Mouse (Mus musculus) adrenal gland, adult 2 months (tissue): ENCODE measurements around the gene Cct8. TPM values are rescaled to one million over a fixed set of nuclear protein-coding genes. Genes with fewer than 3 reads are reported as not detected.
"Not testable (repeated sequence)": the region's sequence is repeated elsewhere in the genome, so short reads cannot be mapped to it uniquely, and the experiment has no call there.

ENCODE experiments used
- DNase-seq: peaks from one replicate; pipeline ENCODE4 v3.0.0; 2021
- long read RNA-seq: library from polyadenylated mRNA; stranded (forward); transcript quantifications from one replicate; pipeline ENCODE4 v2.0.0, GENCODE M21; 2021
- polyA plus RNA-seq: library from polyadenylated mRNA; depleted of rRNA; stranded (reverse); fragments of >200 nt; gene quantifications from 2 replicates; pipeline ENCODE4 v1.2.3, GENCODE M21; 2012; rRNA removed
- total RNA-seq, 2 experiments: library from RNA; stranded (reverse); gene quantifications; 2 replicates each; pipeline ENCODE4 v1.2.3; 2021

The Cct8 gene
- total RNA-seq (100 to 1,000 TPM; 187 to 210 TPM), polyA plus RNA-seq (12.1 and 14.8 TPM in 2 replicates)
- long read RNA-seq, transcript Cct8-201 (15 exons, 2,394 nt) = major isoform, 142 of 158 reads
- long read RNA-seq, partial matches to known transcripts = 11 of 158 reads
- long read RNA-seq, other reads (novel, unspliced or antisense) = 5 of 158 reads

DNA sequence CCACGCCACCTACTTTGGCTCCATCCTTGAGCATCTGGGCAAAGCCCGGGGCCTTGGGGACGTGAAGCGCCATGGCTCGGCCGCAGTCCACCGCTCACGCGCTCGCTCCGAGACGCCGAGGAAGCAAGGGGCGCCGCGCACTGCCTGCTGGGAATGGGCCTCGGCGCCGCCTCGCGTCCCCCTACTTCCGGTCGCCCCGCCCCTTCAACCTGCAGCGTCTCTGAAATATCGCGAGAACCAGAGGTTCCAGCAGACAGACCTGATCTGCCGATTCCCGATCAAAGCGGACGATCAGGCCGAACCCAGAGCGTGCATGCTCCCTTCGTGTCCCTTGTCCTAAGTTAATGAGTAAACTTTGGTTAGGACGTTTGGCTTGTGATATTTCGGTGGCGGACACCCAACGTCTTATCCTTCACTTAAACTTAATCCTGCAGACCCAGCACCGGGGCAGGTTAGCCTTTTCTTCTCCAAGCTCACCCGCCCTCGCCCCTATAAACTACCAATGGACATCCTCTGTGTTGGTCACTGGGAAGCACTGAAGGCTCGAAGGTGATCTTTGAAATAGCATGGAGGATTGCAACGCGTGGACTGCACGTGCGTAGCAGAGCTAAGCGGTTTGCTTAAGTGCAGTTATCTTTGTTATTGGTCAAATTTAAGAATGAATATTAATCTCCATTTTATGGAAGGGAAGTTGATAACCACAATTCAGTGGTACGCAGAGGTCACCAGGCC lies at the start of gene Cct8:
TSS of gene Cct8 (minus strand) at position 158 of the 732 bp plus-strand sequence.
- peak; percentile 97 for DNase-seq

DNA sequence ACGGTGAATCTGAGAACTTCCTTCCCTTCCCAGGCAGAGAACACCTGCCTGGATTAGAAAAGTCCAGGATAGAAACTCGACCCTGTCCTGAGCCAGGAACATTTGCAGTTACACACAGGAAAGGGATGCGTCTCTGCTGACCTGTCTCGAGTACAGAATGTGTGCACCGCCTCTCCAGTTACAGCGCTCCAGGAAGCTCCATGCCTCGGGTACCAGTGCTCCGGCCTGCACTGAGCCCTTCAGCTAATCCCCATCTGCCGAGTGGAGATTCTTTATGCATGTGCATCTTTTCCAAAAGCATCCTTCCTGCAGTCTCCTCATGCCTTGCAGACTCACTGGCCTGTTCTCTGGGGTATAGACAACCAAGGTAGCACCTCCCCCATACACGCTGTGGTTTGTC lies 33.1 kb upstream of the Cct8 start:
- no peak for DNase-seq

DNA sequence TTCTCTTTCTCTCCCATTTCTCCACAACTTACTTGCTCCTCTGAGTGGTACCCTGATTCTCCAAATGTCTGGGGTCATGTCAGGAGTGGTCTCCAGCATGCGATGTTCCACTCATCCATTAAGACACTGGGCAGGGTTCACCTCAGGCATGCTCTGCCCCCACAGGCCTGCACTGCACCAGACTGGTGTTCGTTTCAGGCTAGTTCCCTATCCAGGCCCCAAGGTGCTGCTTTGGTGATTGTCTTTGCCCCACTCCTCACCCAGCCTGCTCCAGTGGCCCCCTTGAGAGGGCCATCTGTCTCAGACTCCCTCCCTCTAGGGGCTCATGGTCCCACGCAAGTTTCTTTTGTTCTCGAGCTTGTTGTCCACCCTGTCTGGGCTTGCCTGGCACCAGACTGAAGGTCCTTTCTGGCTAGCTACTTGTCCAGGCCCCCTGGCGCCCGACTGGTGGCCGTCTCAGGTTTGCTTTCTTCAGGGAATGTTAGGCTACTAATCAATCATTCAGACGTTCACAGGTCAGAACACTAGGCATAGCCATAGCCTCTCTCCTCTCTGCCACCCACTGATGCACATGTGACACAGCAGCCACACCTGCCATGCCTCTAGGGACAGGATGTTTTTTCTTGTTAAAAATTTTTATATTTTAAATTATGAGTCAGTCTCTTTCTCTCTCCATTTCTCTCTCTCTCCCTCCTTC lies 32.0 kb upstream of the Cct8 start:
- no peak for DNase-seq

DNA sequence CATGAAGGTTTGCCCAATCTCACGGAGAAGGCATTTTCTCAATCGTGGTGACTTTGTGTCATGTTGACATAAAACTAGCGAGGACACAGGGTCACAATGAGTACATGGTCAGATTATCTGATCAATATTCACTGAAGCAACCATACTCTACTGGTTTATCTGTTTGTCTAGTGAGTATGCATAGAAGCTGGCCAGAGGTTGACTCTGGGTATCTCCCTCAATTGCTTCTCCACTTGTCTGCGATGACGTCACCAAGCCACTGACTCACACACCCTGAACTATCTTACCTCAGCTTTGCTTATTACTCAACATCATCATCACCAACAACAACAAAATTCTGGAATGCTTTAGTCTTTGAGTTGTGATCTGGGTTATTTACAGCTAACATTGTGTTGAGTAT lies 28.6 kb upstream of the Cct8 start:
- peak; percentile 34 for DNase-seq

DNA sequence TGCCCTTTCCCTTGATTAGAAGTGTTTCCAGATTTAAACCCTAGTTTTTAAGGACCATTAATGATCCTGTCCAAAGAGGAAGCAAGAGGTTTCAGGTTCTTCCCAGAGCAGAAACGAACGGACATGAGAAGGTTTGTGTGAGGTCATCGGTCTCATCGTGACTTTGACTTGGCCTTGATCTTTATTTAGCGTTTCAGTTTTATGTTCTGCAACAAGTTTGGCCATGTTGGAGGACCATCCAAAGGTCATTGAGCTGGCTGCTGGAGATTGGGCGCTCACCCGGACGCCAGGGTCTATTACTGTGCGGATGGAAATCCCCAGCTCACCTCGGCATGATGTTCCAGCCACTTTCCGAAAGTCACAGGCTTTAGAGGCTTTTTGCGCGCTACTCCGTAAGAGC lies 16.7 kb upstream of the Cct8 start:
- DNase-seq = peak; percentile 48

GRCm38 (mm10) chr16:87511706-87512105 lies 16.0 kb upstream of the Cct8 start:
- DNase-seq = no peak

GRCm38 (mm10) chr16:87501304-87502078 lies 5.8 kb upstream of the Cct8 start:
- DNase-seq = peak; percentile 41

GRCm38 (mm10) chr16:87499556-87499955 lies 3.9 kb upstream of the Cct8 start:
- no peak for DNase-seq

DNA sequence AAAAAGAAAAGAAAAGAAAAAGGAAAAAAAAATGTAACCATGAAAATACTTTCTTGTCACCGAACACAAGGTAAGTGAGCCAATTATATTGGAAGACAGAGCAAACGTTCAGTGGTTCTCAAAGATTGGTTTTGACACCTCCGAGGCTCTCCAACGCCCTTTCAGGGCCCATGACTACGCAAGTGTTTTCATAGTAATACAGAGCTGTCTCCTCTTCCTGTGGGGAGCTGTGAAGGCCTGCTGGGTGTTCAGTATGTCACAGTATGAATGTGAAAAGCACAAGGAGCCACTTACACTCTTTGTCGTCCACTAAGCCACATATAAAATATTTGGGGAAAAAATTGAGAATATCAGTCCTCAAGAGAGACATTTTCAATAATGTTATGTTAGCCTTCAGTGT lies 1.5 kb upstream of the Cct8 start:
- no peak for DNase-seq

- DNase-seq = no peak
These were observed 1.1 kb upstream of the Cct8 start for GRCm38 (mm10) chr16:87496728-87497127.

DNA sequence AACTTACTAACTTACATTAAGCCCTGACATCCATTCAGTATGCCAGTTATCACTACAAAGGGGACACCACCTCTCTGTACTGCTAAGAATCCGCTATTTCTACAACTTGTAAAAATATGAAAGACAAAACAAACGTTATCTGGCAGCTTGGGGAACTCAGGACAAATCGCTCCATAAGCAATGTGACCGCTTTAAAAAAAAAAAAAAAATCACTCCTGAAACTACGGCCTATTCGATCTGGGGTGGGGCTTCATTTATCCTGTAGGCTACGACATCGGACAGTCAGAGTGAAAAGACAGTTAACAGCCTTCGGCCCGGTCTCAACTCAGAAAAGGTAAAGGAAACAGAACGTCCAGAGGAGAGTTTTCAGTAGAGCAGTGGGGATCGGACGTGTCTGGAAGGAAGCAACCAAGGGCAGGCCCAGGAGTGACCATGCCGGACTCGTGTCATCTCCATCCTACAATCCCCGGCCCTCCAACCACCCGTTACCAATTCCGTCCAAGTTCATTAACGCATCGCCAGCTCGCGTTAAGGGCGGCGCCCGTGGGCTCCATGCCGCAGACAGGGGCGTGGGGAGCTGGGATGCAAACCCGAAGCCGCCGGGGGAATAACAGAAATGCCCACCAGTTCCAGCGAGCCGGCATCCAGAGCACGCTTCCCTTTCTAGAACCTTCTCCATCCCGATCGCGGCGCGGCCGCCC lies 568 bp downstream of the Cct8 start:
- DNase-seq = no peak

DNA sequence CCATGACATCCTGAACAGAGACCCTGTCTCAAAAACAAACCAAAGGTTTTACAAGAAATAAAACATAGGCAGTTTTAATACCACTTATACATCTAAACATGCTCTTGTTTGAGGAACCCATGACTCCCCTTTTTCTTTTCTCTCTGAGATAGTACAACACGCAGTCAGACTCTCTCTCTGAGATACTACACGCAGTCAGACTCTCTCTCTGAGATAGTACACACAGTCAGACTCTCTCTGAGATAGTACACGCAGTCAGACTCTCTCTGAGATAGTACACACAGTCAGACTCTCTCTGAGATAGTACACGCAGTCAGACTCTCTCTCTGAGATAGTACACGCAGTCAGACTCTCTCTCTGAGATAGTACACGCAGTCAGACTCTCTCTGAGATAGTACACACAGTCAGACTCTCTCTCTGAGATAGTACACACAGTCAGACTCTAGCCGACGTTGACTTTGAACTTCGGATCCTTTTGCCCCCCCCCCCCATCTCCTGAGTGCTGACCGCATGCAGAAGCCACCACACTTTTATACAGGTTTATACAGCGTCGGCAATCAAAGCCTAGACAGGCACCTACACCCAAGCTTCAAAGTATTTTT lies 3.4 kb downstream of the Cct8 start:
- not testable (repeated sequence) for DNase-seq

- DNase-seq = no peak
These were observed 7.1 kb downstream of the Cct8 start for GRCm38 (mm10) chr16:87488605-87489004.

DNA sequence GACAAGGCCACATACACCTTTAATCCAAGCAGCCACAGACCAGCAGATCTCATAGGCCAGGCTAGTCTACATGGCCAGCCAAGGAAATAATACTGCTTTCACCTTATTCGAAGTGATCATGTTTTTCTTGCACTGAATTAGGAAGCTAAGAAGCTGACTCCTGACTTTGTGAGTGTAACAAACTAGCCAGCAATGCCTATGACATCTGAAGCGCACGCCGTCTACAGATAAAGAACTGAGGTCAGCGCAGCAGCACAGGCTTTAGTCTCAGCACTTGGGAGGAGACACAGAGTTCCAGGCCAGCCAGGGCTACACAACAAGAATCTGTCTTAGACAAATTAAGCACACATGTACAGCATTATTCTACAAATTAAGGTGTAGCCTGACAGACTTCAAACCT lies 8.9 kb downstream of the Cct8 start:
- DNase-seq = no peak

- DNase-seq = no peak
These were observed 11.3 kb downstream of the Cct8 start for GRCm38 (mm10) chr16:87484367-87484766.

GRCm38 (mm10) chr16:87470579-87470978 lies 25.1 kb downstream of the Cct8 start:
- DNase-seq = no peak

DNA sequence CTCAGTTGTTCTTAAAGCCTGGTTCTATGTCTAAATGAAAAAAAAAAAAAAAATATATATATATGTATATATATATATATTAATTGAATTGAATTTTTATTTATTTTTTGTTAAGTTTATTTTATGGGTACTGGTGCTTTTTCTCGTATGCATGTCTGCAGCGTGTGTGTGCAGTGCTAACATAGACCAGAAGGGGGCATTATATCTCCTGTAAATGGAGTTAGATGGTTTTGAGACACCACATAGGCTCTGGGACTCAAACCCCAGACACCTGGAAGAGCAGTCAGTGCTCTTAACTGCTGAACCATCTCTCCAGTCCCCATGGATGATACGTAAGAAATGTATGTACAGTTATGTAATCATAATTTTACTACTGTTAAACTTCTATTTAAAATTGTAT lies 36.9 kb downstream of the Cct8 start:
- no peak for DNase-seq

- no peak for DNase-seq
These were observed 40.5 kb downstream of the Cct8 start for GRCm38 (mm10) chr16:87455180-87455611.

DNA sequence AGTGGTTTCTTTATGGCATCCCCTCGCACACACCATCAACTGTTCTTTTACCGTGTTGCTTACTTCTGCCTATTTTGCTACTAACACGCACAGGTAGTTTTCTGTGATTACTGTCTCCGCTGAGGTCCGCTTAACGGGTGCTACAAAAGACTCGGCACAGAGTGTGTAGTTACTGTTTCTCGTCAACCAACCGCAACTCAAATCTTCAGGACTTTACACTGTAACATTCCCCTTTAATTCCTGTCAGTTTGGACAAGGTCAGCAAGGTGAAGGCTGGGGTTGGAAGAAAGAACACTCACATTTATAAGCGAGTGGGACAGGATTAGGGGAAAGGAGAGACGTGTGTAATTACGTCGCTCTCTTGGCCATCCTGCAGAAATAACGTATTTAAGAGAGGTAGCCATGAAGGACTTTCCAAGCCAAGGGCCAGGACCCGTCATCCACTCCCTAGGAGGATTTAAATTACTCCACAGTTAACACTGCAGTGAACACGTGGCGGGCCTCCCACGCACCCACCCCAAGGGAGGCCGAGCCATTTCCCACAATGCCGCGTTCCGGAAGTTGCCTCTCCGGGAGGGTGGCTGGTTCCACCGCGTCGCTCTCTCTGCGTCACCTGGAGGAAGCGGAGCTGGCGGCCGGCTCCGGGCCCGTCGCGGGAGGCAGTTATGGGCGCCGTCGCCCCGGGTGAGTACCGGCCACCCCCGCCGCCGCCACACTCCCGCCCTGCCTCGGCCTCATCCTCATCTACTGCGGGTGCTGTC lies 41.1 kb downstream of the Cct8 start, which contains the start of gene Usp16:
TSS of gene Usp16 (plus strand) at position 285 of the 761 bp plus-strand sequence.
- DNase-seq = peak; percentile 97

DNA sequence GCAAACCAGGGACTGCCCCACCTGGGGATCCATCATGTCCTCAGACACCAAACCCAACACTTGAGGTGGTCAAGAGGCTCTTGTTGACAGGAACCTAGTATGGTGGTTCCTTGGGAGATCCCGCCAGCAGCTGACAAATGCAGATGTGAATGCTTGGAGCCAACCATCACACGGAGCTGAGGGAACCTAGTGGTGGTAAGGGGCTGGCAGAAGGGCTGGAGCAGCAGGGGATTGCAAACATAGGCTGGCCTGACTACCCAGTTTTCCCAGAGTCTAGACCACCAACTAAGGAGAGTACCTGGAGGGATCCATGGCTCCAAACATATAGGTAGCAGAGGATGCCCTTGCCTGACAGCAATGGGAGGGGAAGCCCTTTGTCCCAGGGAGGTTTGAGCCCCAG lies 42.4 kb downstream of the Cct8 start:
- DNase-seq = no peak

- no peak for DNase-seq
These were observed 50.1 kb downstream of the Cct8 start for GRCm38 (mm10) chr16:87445528-87445927.
